Mouse (Mus musculus): ENCODE measurements around the gene Stx4a.

DNA sequence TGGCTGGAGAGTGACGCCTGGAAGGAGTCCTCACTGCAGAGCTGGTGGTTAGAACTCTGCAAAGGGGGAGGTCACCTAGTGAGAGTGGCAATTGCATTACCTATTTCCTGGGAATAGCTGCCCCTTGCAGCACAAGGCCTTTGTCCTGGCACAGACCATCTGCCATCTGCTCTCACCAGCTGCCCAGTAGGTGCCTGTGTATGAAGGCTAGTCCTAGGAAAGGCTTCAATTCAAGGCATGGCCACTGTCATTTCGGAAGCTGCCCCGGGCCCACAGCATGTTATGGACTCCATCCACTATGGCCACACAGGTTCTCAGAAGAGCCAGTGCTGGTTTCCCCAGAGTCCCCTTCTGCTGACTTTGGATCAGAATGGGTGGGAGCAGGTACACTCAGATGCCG lies 25.5 kb upstream of the Stx4a start:
- TF ChIP-seq POLR2A (IDR thresholded peaks at IDR 0.05; ENCODE audit: borderline replicate concordance, extremely low read depth, insufficient read depth, insufficient read length, poor library complexity, severe bottlenecking) (no peak), CTCF (IDR thresholded peaks at IDR 0.05; ENCODE audit: borderline replicate concordance, extremely low read depth, insufficient read depth, insufficient read length) (no peak)

Data from brain, embryonic 14.5 days (tissue).